Mouse (Mus musculus) adipocyte (in vitro differentiated cells): ENCODE data around the gene Tor2a.

Experiments
- DNase-seq: peaks from one replicate; pipeline ENCODE4 v3.0.0-alpha.2; 2016; ENCODE audit warnings: low spot score

Gene Tor2a

DNA sequence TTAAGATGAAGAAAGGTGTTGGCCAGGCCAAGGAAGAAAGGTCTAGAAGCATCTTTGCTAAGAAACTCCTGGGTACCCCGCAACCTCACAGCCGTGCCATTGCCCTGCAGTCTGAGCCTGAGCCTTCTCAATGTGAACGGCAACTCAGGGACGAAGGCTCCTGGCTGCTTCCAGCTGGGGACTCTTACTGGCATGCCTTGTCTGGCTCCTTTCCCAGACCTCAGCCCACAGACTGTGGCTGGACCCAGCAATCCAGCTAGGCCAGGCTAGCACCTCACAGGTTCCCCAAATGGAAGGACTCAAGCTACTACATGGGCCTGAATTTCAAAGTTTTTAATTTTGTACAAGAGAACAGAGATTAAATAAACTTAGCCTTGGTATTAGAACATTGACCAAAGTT, 4.8 kb downstream of the Tor2a start:
- DNase-seq = peak; percentile 51

DNA sequence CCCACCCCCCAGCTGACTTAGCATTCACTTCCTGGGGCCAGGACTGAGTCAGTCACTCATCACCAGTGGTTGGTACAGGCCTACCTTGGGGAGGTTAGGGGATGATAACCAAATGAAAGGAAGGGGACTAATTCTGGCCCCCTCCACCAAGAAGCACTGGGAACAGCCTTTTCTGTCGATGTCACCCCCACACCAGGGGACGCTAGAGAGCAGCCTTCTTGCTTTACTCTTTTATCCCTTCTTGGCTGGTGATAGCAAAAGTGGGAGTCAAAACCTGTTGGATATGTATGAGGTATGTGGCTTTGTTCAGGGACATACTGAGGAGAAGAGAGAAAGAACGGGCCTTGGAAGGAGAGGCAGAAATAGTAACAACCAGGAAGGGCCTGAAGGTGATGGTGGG, 6.3 kb downstream of the Tor2a start:
- DNase-seq = no peak

DNA sequence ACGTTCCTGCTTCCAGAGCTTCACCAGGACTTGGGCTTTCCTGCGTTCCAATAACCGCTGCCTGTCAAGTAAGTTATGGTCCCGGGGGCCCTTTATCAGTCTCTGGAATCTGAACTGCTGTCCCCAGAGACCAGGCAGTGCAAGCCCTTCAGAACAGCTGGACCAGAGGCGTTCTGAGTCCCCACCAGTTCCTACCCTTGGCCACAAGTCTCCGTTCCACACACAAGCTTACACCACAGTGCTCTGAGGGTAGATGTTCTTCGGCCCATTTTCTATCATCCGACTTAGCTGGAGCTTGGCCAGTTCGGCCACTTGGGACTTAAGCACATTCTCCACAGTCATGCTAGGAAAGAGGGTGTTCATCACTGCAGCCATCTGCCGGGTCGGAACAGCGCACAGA, 10.2 kb downstream of the Tor2a start:
- DNase-seq = no peak

DNA sequence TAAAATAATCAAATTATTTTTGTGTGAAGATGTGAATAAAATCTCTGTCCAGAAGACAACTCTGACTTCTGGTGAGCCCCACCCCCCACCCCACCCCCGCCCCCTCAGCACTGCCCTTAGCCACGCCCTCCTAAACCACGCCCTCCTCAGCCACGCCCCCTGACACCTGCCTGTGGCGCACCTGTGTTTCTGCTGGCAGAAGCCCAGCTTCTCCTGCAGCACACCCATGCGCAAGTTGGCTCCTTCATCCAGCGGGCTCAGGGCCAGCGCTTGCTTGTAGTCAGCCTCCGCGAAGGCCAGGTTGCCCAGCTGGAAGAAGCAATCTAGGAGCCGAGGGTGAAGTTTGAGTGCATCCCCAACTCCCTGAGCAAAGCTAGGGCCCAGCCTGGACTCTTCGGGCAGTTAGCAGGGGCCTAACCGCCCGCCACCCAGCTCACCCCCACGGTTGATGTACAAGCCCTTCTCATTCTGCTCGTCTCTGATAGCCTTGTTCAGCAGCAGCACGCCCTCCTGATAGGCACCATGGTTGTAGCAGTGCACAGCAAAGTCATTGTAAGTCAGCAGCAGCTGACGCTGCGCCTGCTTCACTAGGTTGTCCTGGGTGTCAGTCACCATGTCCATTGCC, 11.7 kb downstream of the Tor2a start:
- DNase-seq = no peak

DNA sequence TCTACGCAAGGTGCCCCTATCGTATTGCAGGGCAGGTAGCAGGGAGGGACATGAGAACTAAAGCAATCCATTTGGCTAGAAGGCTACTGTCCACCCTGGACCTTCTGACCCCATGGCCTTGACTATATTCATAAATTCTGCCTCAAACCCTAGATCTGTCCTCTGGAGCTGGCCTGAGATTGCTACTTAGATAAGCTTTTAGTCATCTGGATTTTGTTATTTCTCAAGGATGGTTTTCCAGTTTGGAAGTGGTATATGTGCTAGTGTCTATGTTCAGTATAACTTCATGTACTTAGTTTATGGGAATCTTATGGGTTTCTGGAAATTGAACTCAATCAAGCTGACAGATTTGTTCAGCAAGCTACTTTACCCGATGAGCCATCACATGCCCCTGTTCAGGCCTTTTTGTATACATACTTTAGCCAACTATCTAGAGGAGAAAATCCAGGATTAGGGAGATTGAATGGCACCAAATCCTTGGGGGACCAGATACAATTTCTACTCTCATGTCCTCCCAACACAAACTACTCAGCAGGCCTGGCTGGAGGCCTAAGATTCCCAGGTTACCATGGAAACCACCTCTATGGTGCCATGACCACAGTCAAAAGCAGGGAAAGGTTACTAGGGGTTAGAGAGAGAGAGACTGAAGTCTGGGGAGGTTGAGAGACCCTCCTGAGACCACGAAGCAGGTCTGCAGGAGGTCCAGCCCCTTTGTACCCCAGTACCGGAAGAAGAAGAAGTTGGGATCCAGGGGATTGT, 12.5 kb downstream of the Tor2a start:
- DNase-seq = peak; percentile 45

DNA sequence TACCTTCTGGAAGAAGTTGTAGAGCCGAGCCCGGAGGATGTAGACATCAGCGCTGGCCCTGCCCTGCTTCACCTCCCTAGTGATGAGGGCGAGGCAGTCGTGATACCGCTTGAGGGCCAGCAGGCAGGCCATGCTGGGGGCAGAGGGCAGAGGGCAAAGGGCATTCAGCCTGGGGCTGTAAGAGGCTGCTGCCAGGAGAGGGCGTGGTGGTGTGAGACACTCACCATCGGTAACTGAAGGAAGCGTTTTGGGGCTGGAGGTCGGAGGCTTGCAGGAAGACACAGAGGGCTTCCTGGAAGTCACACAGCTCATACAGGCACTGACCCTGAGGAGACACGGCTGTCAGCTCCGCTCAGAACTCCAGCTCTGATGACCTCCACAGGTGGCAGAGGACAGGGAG, 14.9 kb downstream of the Tor2a start:
- no peak for DNase-seq

DNA sequence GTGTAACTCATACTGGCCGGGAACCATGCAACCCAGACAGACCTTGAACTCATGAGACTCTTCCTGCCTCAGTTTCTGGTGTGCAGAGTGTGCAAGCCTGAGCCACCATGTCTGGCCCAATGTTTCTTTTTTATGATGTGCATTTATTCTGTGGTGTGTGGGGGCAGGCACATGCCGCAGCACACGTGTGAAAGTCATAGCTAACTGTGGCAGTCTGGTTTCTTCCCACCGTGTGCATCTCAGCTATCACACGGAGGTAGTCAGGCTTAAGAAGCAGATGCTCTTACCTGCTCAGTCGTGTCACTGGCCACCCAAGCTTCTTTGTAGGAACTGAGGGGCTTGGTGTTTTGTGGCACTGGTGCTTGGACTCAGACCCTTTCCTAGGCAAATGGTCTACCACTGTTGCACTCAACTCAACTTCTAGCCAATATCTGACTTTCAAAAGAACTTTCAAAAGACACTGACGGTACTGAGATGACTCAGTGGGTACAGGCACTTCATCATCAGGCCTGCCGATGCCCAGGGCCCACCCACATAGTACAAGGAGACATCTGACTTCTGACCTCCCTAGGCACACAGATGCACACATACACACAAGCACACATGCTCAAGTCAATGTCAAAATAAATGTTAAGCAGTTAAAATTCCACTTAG, 15.7 kb downstream of the Tor2a start:
- DNase-seq = no peak

DNA sequence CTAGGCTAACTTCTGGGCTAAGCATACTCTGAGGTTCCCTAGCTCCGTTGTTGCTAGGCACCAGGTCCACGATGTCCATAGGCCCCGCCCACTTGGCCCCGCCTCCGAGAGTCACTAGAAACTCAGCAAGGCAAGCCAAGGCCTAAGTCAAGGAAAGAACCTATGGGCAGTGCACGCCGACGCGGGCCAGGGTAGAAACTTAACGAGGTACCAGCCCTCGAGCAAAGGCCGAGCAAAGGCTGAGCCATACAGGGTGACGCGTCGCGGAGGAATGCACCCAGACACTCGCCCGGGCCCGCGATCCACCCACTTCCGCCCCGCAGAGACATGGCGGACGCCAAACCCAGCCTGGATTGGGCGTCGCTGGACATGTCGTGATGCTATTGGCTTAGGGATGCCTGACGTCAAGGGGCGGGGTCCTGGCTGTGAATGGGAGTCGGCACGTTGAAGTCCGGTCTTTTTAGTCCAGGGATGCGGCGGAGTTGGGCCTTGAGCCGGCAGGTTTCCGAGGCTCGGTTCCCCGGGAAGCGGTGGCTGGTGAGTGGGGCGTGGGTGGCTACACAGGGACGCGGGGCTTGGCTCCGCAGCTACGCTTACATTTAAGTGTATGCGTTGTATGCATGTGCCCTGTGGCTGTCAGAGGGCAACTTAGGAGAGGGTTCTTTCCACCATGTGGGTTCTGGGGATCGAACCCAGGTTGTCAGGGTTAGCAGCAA, 18.5 kb downstream of the Tor2a start, which contains the start of the genes Ttc16 and Ptrh1:
Gene Ttc16, minus strand, starts transcription at position 275 of the 716 bp plus-strand sequence.
Gene Ptrh1, plus strand, starts transcription at position 428 of the 716 bp plus-strand sequence.
- DNase-seq = peak; percentile 99

DNA sequence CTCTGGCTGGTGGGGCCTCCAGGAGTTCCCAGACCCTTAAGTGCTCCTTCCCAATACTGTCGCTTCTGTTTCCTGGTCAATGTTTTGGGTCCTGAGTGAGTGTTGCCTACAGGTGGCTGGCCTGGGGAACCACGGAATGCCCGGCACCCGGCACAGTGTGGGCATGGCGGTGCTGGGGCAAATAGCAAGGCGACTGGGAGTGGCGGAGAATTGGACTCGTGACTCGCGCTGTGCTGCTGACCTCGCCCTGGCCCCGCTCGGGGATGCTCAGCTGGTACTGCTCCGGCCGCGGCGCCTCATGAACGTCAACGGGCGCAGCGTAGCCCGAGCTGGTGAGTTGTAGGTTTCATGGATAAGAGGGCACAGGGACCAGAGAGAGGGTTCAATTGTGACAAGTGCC, 19.2 kb downstream of the Tor2a start:
- peak; percentile 59 for DNase-seq

DNA sequence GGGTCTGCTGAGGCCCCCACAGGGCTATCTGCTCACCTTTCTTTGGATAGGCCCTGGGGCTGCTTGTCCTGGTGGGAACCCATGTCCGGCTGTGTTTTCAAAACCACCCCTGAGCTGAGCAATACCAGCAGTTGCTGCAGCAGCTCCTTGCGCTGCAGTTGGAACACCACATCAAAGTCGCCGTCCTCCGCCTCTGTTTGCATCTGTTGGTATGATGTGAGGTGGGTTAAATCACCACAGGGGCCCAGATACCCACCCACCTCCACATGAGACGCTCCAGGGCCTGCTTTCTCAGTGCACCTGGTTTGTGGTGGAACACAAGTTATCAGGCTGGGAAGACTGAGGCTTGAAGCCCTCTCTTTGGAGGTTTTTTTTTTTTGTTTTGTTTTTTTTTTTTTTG, 21.0 kb downstream of the Tor2a start:
- DNase-seq = no peak

DNA sequence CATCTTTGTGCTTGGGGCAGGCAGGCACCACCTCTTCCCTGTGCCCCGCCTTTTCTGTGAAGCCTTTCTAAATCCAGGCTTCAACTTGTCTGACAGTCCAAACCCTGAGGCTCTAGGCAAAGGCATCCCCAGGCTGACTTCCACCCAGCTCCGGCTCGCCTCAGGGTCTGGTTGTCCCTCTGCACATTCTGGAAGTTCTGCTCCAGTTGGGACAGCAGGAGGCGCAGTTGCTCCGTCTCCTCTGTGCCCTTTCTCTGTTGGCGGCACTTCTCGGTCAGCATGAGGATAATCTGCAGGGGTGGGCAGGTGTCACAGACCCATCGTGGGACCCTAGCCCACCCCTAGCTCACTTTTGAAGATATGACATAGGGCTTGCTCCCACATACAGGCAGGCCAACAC, 22.1 kb downstream of the Tor2a start:
- peak; percentile 54 for DNase-seq

DNA sequence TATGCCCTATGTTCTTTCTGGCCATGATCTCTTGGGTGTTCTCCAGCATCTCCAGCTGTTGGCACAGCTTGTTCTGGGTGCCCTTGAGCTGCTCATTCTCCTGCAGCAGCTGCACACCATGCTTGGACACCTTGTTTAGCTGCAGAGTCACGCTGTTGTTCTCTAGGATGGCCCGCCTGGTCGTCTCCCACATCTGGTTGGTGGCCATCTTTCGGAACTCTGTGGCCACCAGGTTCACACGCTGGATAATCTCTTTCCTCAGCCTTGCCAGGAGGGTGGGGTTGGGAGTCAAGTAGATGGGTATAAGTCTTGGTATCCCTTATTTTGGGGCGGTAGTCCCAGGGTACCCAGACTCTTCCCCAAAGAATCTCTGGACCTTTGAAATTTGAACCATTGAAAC, 22.7 kb downstream of the Tor2a start:
- DNase-seq = no peak

DNA sequence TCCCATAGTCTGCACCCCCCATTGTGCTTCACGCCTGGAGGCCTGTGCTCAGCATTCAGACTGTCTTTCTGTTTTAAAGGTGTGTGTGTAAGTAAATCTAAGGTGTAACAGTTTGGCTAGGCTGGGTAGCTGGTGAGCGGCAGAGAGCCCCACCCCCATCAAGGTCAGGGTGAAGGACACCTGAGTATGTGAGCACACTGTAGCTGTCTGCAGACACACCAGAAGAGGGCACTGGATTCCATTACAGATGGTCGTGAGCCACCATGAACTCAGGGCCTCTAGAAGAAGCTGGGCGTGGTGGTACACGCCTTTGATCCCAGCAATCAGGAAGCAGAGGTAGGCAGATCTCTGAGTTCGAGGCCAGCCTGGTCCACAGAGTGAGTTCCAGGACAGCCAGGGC, 24.7 kb downstream of the Tor2a start:
- no peak for DNase-seq

DNA sequence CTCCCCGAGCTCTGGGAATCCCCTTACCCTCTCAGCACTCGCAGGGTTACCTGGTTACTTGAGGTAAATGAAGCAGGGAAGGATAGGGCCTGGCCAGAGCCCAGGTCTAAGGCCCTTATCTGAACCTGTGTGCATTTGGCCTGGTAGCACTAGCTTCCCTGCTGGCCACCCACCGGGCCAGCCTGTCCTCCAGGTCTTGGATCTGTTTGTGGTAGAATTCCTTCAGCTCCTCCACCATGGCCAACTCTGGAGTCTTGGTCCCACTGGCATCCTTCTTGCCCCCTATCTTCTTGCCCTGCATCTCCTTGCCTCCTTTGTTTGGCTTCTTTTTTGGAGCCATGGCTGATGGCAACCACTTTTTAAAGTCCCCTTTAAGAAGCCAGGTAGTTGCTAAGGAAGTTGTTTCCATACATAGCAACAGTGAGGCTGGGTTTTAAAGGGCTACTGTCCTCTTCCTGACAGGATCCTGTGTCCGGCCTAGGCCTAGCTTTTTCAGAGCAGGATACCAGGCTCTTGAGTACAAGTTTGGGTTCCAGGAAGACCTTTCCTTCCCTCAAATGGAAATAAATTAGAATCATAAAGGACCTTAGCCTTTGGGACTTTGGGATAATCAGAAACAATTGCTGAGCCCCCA, 27.1 kb downstream of the Tor2a start, which contains the start of gene Cfap157:
Gene Cfap157, minus strand, starts transcription at position 381 of the 634 bp plus-strand sequence.
- DNase-seq = peak; percentile 25

DNA sequence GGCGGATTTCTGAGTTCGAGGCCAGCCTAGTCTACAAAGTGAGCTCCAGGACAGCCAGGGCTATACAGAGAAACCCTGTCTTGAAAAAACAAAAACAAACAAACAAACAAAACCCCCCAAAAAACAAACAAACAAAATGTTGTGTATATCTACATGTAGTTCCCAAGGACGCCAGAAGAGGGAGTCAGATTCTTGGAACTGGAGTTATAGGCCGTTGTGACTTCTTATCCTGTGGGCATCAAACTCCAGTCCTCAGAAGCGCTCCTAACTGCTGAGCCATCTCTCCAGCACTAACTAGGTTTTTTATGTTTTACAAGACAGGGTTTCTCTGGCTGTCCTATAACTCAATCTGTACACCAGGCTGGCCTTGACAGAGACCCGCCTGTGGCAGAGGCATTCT, 30.1 kb downstream of the Tor2a start:
- peak; percentile 55 for DNase-seq

DNA sequence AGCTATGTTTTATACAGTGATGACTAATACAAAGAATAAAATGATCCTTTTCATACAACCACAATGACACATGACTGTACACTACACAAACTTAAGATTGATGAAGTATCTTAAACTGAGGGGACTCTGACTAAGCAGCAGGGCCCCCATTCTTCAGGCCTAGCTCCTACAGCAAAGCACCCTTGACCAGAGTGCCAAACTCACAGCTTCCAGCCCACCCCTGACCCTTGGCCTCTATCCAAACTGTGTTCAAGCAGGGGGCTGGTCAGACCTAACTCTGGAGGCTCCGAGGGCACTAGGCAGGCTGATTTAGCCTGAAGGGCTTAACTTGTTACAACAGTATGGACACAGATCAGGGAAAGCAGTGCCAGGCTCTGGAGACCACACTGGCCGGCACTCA, 31.5 kb downstream of the Tor2a start:
- DNase-seq = no peak

DNA sequence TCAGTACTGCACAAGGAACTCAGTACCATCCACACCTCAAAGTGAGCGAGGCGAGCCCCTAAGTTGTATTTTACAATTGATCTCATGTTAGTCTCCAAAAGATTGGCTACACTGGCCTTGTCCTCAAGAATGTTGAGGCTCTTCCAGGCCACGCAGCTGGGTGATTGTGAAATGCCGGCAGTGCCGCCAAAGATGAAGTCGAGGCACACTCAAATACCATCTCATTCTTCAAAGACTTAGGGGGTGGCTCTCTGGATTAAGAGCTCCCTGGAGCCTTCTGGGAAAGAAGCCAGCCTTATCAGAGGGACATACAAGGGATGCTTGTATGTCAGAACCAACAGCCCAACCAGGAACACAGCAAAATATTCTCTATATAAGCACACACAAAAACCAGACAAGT, 34.3 kb downstream of the Tor2a start:
- peak; percentile 80 for DNase-seq

DNA sequence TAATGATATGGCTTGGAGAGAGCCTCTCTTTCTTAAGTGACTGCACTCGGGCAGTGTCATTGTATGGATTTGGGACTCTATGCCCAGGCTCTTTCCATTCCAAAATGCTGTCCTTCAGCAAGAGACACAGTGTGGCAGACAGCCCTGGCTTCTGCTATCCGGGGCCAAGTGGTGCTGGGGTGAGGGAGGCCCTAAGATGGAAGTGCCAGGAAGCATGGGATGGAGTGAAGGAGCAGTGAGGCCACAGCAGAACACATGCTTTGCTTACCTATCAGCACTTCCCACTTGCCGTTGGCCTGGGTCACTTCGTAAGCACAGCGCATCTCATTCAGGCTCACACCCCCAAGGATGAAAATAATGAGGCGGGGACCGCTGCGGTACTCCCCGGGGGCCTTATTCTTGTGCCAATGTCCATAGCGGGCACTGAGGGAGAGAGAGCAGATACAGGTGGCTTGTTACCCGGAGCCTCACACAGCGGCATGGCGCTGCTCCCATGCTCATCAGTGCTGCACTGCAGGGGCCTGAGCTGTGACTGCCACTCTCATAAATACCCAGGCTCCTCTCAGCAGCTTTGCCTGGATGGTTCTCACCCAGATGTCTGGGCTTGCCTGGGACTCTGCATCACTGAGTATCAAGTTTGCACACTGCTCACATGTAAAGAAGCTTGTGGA, 38.8 kb downstream of the Tor2a start:
- DNase-seq = peak; percentile 45

DNA sequence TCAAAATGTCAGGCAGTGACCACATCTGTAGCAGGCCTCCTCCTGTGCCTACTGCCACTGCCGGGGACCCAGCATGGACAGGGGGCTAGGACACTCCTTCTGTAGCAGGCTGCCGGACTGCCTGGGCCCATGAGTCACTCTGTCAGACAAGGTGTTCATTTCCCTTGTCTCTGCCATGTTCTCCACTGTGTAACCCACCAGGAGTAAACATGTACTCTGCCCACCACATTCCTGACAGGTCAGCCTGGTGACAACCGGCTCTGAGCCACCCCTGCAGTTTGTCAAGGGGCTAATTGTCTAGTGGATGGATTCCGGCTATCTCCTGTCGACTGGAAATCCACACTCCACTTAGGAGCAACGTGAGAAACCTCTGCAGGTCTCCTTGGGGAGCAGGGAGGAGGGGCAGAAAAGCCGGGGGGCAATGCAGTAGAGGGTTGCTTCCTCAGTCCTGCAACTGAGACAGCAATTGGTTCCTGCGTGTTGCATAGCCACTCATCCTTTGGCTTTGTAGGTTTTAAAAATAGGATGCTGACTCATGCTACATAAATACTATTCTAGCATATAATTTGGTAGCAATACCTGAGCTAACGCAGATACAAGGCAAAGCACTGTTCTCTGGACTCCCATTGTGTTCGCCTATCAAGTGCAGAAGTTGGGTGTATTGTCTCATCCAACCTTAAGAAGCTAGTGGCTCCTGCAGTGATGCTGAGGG, 41.4 kb downstream of the Tor2a start:
- no peak for DNase-seq

DNA sequence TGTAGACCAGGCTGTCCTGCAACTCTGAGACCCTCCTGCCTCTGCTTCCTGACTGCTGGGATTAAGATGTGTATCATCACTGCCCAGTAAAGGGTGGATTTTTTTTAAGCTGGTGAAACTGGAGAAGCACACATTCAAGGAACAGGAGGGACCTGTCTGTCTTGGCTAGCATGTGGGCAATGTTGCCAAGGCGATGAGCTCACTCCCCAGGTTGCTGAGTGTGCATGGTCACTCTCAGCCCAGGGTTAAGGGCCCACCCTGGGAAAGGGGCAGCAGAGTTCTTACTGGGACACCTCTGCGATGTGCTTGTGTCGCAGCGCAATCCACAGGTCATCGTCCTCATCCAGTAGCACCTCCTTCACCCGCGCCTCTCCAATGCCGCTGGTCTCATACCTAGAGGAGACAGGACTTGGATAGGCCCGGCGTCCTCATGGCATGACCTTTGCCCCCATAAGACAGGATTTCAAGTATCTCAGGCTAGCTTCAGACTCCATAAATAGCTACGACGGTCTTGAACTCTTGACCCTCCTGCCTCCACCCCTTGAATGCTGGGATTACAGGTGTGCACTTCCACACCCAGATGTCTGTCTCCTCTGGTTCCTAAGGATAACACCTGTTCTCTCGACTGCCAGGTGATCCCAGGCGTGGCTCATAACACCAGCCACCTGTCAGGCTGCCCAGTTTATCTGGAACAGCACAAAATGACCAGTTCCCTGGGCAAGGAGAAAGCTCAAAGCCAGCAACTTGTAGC, 52.0 kb downstream of the Tor2a start:
- DNase-seq = no peak
